ENCODE assay signal across 5 mouse cellular contexts in genomic region chr4:135280016-135280415, GRCm38 (mm10). TPM values are rescaled to one million over a fixed set of nuclear protein-coding genes. Genes with fewer than 3 reads are reported as not detected.
DNase-seq lines count a peak whose midpoint lies in the region; TF ChIP-seq lines count a peak whose summit lies in the region.
"Not testable (repeated sequence)": the region's sequence is repeated elsewhere in the genome, so short reads cannot be mapped to it uniquely, and the experiment has no call there.

No protein-coding gene starts in this region.

- not testable (repeated sequence) for H3K79me2 ChIP-seq in CH12.LX (replicated peaks; ENCODE audit: control insufficient read depth, extremely low read depth, insufficient read depth, poor library complexity, severe bottlenecking)

- in situ Hi-C loops in CH12.LX (cut with MboI; ENCODE audit: low pct_ligation_motif_present, low pct_unique_long_range_greater_than_20kb, low sequenced_read_pairs) = not testable (repeated sequence)

- DNase-seq in A20 (ENCODE audit: low read depth, low spot score) (peak; percentile 74), CH12.LX (ENCODE audit: extremely low read depth) (peak; percentile 69)
- DNase-seq in spleen, adult 2 months (ENCODE audit: low read depth in 1 of 2, low spot score in 2 of 2) = peak; percentile 50 to 60
- DNase-seq in splenic B cell, adult 2 months (ENCODE audit: low read depth, low spot score) = peak; percentile 77
- peak; percentile 38 for DNase-seq in yolk sac, embryonic 10.5 days (ENCODE audit: low spot score)

- not testable (repeated sequence) for TF ChIP-seq POLR2A in CH12.LX (IDR thresholded peaks at IDR 0.05; ENCODE audit: low read depth, low read length); spleen, adult 2 months (IDR thresholded peaks at IDR 0.05; ENCODE audit: low read depth, low read length)

- not testable (repeated sequence) for H3K27me3 ChIP-seq in CH12.LX (replicated peaks); spleen, adult 2 months (ENCODE audit: control insufficient read depth, insufficient read depth, low read length); splenic B cell, adult 2 months (ENCODE audit: control insufficient read depth, insufficient read depth, low read length, poor library complexity, severe bottlenecking)

- TF ChIP-seq RAD21 in CH12.LX (IDR thresholded peaks at IDR 0.05; ENCODE audit: low read depth, low read length) = not testable (repeated sequence)

- H3K4me1 ChIP-seq in CH12.LX (ENCODE audit: control insufficient read depth in 1 of 2, insufficient read depth in 2 of 2) = peaks cover 7 to 41% of the 10 kb centered on the region in 2 experiments
- H3K4me1 ChIP-seq in spleen, adult 2 months (ENCODE audit: control insufficient read depth, insufficient read depth, insufficient read length) = not testable (repeated sequence)

- dilution Hi-C loops in CH12.LX (cut with MboI; ENCODE audit: extremely low pct_ligation_motif_present, extremely low pct_unique_long_range_greater_than_20kb, low sequenced_read_pairs) = not testable (repeated sequence)

- H3K4me3 ChIP-seq in CH12.LX (replicated peaks in 1 of 3; ENCODE audit: low read depth in 2 of 3, low read length in 2 of 3, poor library complexity in 1 of 3); spleen, adult 2 months (ENCODE audit: extremely low read depth, insufficient read depth, insufficient read length): not testable (repeated sequence)

- H3K27ac ChIP-seq in CH12.LX (ENCODE audit: insufficient read depth, low read depth) = not testable (repeated sequence)
- 0 out of 2 replicates have a peak overlapping the region, but pooled peaks have one; percentile 44 for H3K27ac ChIP-seq in spleen, adult 2 months (ENCODE audit: insufficient read depth, low read length)

- H3K9me3 ChIP-seq in CH12.LX (replicated peaks; ENCODE audit: low read length) = not testable (repeated sequence)

- not testable (repeated sequence) for H3K4me2 ChIP-seq in CH12.LX (ENCODE audit: insufficient read depth, low read depth, poor library complexity, severe bottlenecking)

- not testable (repeated sequence) for H3K9ac ChIP-seq in CH12.LX (ENCODE audit: insufficient read depth, low read depth)

- not testable (repeated sequence) for H3K36me3 ChIP-seq in CH12.LX (replicated peaks in 1 of 2; ENCODE audit: control insufficient read depth in 1 of 2, insufficient read depth in 1 of 2, low read length in 1 of 2); spleen, adult 2 months (ENCODE audit: control insufficient read depth, insufficient read depth, low read length); splenic B cell, adult 2 months (ENCODE audit: control insufficient read depth, insufficient read depth, low read length, poor library complexity, severe bottlenecking)

- WGBS in spleen, adult 2 months = 34% methylated on average over 2 of the region's 2 CpGs

- TF ChIP-seq CTCF in CH12.LX (conservative IDR thresholded peaks at IDR 0.05 in 1 of 2, IDR thresholded peaks at IDR 0.05 in 1 of 2; ENCODE audit: low read depth in 2 of 2, low read length in 2 of 2); spleen, adult 2 months (IDR thresholded peaks at IDR 0.05; ENCODE audit: extremely low read depth, insufficient read depth, insufficient read length, insufficient replicate concordance): not testable (repeated sequence)

- TF ChIP-seq EP300 in CH12.LX (IDR thresholded peaks at IDR 0.05; ENCODE audit: low read length) = 0 out of 2 replicates have a peak, but pooled peaks have one; percentile 7

TF ChIP-seq in CH12.LX, 34 proteins besides CTCF, POLR2A, EP300 and RAD21:
- TF ChIP-seq USF2 (conservative IDR thresholded peaks at IDR 0.05; ENCODE audit: low read depth, low read length) (peak; percentile 66), BHLHE40 (IDR thresholded peaks at IDR 0.05; ENCODE audit: low read depth, low read length) (peak; percentile 18; the same call in 1 of the 2 replicates), TCF12 (IDR thresholded peaks at IDR 0.05; ENCODE audit: low read depth, low read length) (peak; percentile 43; the same call in 1 of the 2 replicates), MAX (IDR thresholded peaks at IDR 0.05; ENCODE audit: low read length) (peak; percentile 71), USF1 (IDR thresholded peaks at IDR 0.05; ENCODE audit: low read depth, low read length) (peak; percentile 51)
TF ChIP-seq in CH12.LX: peak in this region for 5; not testable (repeated sequence) for 29.

RNA-seq across cellular contexts. Expression of gene Clic4, which starts 7.4 kb away (rescaled TPM):
- 124 and 154 TPM in 2 replicates for total RNA-seq in CH12.LX (2012; rRNA removed)
- total RNA-seq in CH12.LX (2014; rRNA removed) = 182 and 199 TPM in 2 replicates
- 198 and 214 TPM in 2 replicates for polyA plus RNA-seq in CH12.LX (2012; ENCODE audit: insufficient read length, low read depth)
- 34.7 and 40.8 TPM in 2 replicates for polyA plus RNA-seq in spleen, adult 2 months (2012; rRNA removed)
